Mouse (Mus musculus): ENCODE data around the gene Stard8.
"Not testable (repeated sequence)": the region's sequence is repeated elsewhere in the genome, so short reads cannot be mapped to it uniquely, and the experiment has no call there.

DNA sequence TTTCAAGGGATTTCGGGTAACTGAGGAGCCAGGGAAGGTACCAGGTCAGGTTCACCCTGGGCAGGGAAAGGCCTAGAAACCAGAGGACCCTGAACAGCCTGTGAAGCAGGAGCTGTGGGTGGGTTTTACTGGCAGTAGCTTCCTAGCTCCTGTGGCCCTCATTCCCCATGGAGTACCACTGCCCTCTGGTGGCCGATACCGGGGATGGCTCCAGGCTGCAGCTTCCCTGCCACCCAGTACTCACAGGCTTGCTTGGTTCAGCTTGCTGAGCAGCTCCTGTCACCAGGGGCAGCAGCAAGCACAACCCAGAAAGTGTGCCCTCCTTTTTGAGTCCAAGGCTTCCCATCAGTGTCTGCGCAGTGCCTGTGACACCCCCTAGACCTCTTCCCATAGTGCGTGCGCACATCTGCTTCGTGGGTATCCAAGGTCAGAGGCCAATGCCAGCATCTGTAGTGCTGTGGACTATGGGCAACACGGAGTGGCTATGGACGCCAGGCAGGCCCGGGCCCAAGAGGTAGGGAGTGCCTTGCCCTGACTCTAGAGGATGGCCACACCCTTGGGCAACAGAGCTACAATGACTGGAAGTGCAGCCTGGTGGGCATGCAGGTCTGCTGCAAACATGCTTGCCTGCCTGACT, 108.2 kb downstream of the Stard8 start:
- TF ChIP-seq CTCF, EP300 (IDR thresholded peaks at IDR 0.05; ENCODE audit: low read depth): not testable (repeated sequence)

Measured in liver, embryonic 14.5 days (tissue).